ENCODE assay signal across 8 mouse cellular contexts in genomic region chr4:45341669-45342249, GRCm38 (mm10). TPM values are rescaled to one million over a fixed set of nuclear protein-coding genes. Genes with fewer than 3 reads are reported as not detected.
DNase-seq lines count a peak whose midpoint lies in the region; ATAC-seq and TF ChIP-seq lines count a peak whose summit lies in the region.

Dcaf10 (plus strand) TSS chr4:45342101.

- peaks cover 10% of the 10 kb centered on the region for H3K27me3 ChIP-seq in G1E (ENCODE audit: insufficient read depth, low read length)
- no peaks in the 10 kb centered on the region for H3K27me3 ChIP-seq in forebrain, embryonic 16.5 days (replicated peaks; ENCODE audit: control insufficient read depth, insufficient read depth, low read length)
- no peaks in the 10 kb centered on the region for H3K27me3 ChIP-seq in lung, embryonic 14.5 days (ENCODE audit: insufficient read depth, low read length)
- no peaks in the 10 kb centered on the region for H3K27me3 ChIP-seq in thymus, adult 2 months (ENCODE audit: control insufficient read depth, insufficient read depth, low read length)

- TF ChIP-seq CTCF in G1E (IDR thresholded peaks at IDR 0.05; ENCODE audit: low read depth, low read length): no peak
- TF ChIP-seq CTCF in layer of hippocampus, adult 2 months (conservative IDR thresholded peaks at IDR 0.05): peak; percentile 72
- TF ChIP-seq CTCF in lung, embryonic 14.5 days (IDR thresholded peaks at IDR 0.05; ENCODE audit: low read depth): peak; percentile 64
- TF ChIP-seq CTCF in olfactory bulb, adult 2 months (IDR thresholded peaks at IDR 0.05; ENCODE audit: insufficient read depth, low read depth, low read length): no peak
- TF ChIP-seq CTCF in thymus, adult 2 months (IDR thresholded peaks at IDR 0.05; ENCODE audit: borderline replicate concordance, control insufficient read depth, extremely low read depth, insufficient read depth, low read length, poor library complexity): peak; percentile 53; the same call in 1 of the 2 replicates

- H3K9me3 ChIP-seq in G1E (replicated peaks): no peaks in the 10 kb centered on the region
- H3K9me3 ChIP-seq in forebrain, embryonic 16.5 days (ENCODE audit: control insufficient read depth, low read length): no peaks in the 10 kb centered on the region
- H3K9me3 ChIP-seq in lung, embryonic 14.5 days (ENCODE audit: low read depth, low read length): no peaks in the 10 kb centered on the region

- peak; percentile 90 for DNase-seq in G1E (ENCODE audit: low spot score)
- peak; percentile 87 to 95 for DNase-seq in cerebellum, adult 18-20 months
- DNase-seq in heart, postnatal 36 days: peak; percentile 97
- peak; percentile 88 to 94 for DNase-seq in layer of hippocampus, adult 2 months (ENCODE audit: low spot score in 2 of 2)
- DNase-seq in lung, embryonic 14.5 days: peak; percentile 96
- peak; percentile 95 for DNase-seq in thymus, adult 2 months

- H3K9ac ChIP-seq in forebrain, embryonic 16.5 days (replicated peaks; ENCODE audit: low read depth, low read length): peak within 1 kb of the TSS; percentile 93
- peak within 1 kb of the TSS; percentile 93 for H3K9ac ChIP-seq in lung, embryonic 14.5 days

- peaks cover 20% of the 10 kb centered on the region for H3K4me1 ChIP-seq in G1E (ENCODE audit: insufficient read depth, low read depth, low read length)
- H3K4me1 ChIP-seq in forebrain, embryonic 16.5 days (replicated peaks; ENCODE audit: control insufficient read depth, insufficient read depth, low read length): peaks cover 23% of the 10 kb centered on the region
- peaks cover 11% of the 10 kb centered on the region for H3K4me1 ChIP-seq in lung, embryonic 14.5 days (ENCODE audit: insufficient read depth)
- H3K4me1 ChIP-seq in olfactory bulb, adult 2 months (ENCODE audit: control insufficient read depth, insufficient read depth, low read length): peaks cover 9% of the 10 kb centered on the region
- H3K4me1 ChIP-seq in thymus, adult 2 months (replicated peaks; ENCODE audit: control insufficient read depth, insufficient read depth, low read length): peaks cover 3% of the 10 kb centered on the region

- under 1% methylated on average over 39 of the region's 42 CpGs for WGBS in forebrain, embryonic 16.5 days
- WGBS in lung, embryonic 14.5 days: under 1% methylated on average over 42 of the region's 42 CpGs
- under 1% methylated on average over 42 of the region's 42 CpGs for WGBS in olfactory bulb, adult 2 months
- 1% methylated on average over 35 of the region's 42 CpGs for WGBS in thymus, adult 2 months

- peak; percentile 61 for ATAC-seq in G1E (ENCODE audit: extremely low read depth, insufficient number of reproducible peaks, low FRiP score, poor library complexity, severe bottlenecking)
- ATAC-seq in forebrain, embryonic 16.5 days: peak; percentile 93
- ATAC-seq in lung, embryonic 14.5 days (ENCODE audit: insufficient read depth): peak; percentile 95

- peak within 1 kb of the TSS; percentile 86 for H3K27ac ChIP-seq in forebrain, embryonic 16.5 days (ENCODE audit: low read length)
- peak within 1 kb of the TSS; percentile 93 for H3K27ac ChIP-seq in layer of hippocampus, adult 2 months
- H3K27ac ChIP-seq in lung, embryonic 14.5 days (ENCODE audit: low read depth): peak within 1 kb of the TSS; percentile 98
- H3K27ac ChIP-seq in olfactory bulb, adult 2 months (ENCODE audit: insufficient read depth, low read depth, low read length): peak within 1 kb of the TSS; percentile 94
- H3K27ac ChIP-seq in thymus, adult 2 months (ENCODE audit: control insufficient read depth, insufficient read depth, low read length): peak within 1 kb of the TSS; percentile 62

- peak within 1 kb of the TSS; percentile 92 for H3K4me2 ChIP-seq in forebrain, embryonic 16.5 days (ENCODE audit: low read length)
- H3K4me2 ChIP-seq in lung, embryonic 14.5 days: peak within 1 kb of the TSS; percentile 79

- peak within 1 kb of the TSS; percentile 92 for H3K4me3 ChIP-seq in G1E (ENCODE audit: low read depth, low read length)
- H3K4me3 ChIP-seq in forebrain, embryonic 16.5 days (replicated peaks; ENCODE audit: low read length): peak within 1 kb of the TSS; percentile 96
- peak within 1 kb of the TSS; percentile 63 for H3K4me3 ChIP-seq in layer of hippocampus, adult 2 months
- H3K4me3 ChIP-seq in lung, embryonic 14.5 days (ENCODE audit: low read depth, low read length): peak within 1 kb of the TSS; percentile 83
- peak within 1 kb of the TSS; percentile 90 for H3K4me3 ChIP-seq in olfactory bulb, adult 2 months (ENCODE audit: insufficient read depth, low read depth, low read length)
- H3K4me3 ChIP-seq in thymus, adult 2 months (ENCODE audit: control insufficient read depth, insufficient read depth, low read length): peak within 1 kb of the TSS; percentile 91

- H3K36me3 ChIP-seq in G1E (replicated peaks): peaks cover 19% of the 10 kb centered on the region
- H3K36me3 ChIP-seq in forebrain, embryonic 16.5 days (ENCODE audit: control insufficient read depth, insufficient read depth): no peaks in the 10 kb centered on the region
- peaks cover 15% of the 10 kb centered on the region; the same call in 1 of the 2 replicates for H3K36me3 ChIP-seq in lung, embryonic 14.5 days (ENCODE audit: insufficient read depth)
- no peaks in the 10 kb centered on the region for H3K36me3 ChIP-seq in thymus, adult 2 months (ENCODE audit: control insufficient read depth, insufficient read depth, low read length)

- intact Hi-C loops in heart, postnatal 36 days (cut with DNase I): loop anchor here (1.0 to 10.0 kb wide), 4 partner anchors 21 to 793 kb away; partner anchors contain the start of genes Ncbp1, Shb, Slc25a51 and Tstd2

- peak; percentile 90 for TF ChIP-seq POLR2A in olfactory bulb, adult 2 months (IDR thresholded peaks at IDR 0.05; ENCODE audit: insufficient read depth, low read depth, low read length)
- TF ChIP-seq POLR2A in thymus, adult 2 months (IDR thresholded peaks at IDR 0.05; ENCODE audit: control insufficient read depth, extremely low read depth, insufficient read depth, low read length, poor library complexity): peak; percentile 76; the same call in 1 of the 2 replicates

RNA-seq across cellular contexts. Expression of gene Dcaf10, which starts in this region (rescaled TPM):
- total RNA-seq in G1E (2014; fragmentation: Nextera tagmentation): 18.0 and 23.5 TPM in 2 replicates
- total RNA-seq in G1E (2017): 13.6 and 13.8 TPM in 2 replicates
- polyA plus RNA-seq in G1E (2012): 28.8 and 38.6 TPM in 2 replicates
- polyA plus RNA-seq in forebrain, embryonic 16.5 days (2015; fragmentation: Nextera tagmentation; extraction: Ambion mirVana): 7.1 and 8.1 TPM in 2 replicates
- 10 to 100 TPM; 13.8 to 14.9 TPM for total RNA-seq in heart, postnatal 36 days (2021)
- total RNA-seq in layer of hippocampus, adult 2 months (2021): 10 to 100 TPM; 16.1 to 16.9 TPM
- 18.8 and 18.9 TPM in 2 replicates for polyA plus RNA-seq in lung, embryonic 14.5 days (2014; fragmentation: Nextera tagmentation; extraction: Ambion mirVana)
- not detected in 2 replicates for polyA plus RNA-seq in olfactory bulb, adult 2 months (2012; ENCODE audit: insufficient read depth, insufficient read length, low replicate concordance, missing spikeins)
- 23.5 and 36.2 TPM in 2 replicates for polyA plus RNA-seq in thymus, adult 2 months (2012; rRNA removed)

Comparison
In these comparisons a context has a peak if more than half of its experiments do, and no peak if none do; other contexts are left out.
1. Peak in every context shown above with its lines: DNase-seq, ATAC-seq, H3K4me3 ChIP-seq and H3K27ac ChIP-seq.
2. CTCF ChIP-seq: peak in layer of hippocampus, adult 2 months (single experiment), lung, embryonic 14.5 days (single experiment) and thymus, adult 2 months (single experiment); none in G1E (single experiment) and olfactory bulb, adult 2 months (single experiment).